ENCODE assay signal across 11 mouse cellular contexts in the genomic region with DNA sequence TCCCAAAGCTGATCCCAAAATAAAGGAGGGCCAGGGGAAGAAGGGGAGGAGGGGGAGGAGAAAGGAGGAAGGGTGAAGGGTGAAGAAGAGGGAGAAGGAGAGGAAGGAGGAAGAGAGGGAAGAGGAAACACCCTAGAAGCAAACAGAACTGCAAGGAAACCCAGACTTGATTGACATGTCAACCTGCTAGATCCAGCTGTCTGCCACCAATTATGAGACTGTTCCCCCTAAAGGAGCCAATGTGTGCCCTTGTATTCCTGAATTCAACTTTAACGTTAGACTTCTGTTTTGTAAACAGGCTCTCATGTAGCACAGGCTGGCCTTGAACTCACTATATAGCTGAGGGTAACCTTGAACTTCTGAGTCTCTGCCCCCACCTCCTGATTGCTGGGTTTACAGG.
"Had no signal": no experiment of that assay in that cellular context is flagged by ENCODE, and none has a peak within 500 bp of the region (broad histone marks: within the 10 kb centered on the region; RNA-seq: fewer than 3 reads in every experiment).

No protein-coding gene starts in this region.

- H3K27ac ChIP-seq: limb, embryonic 15.5 days; liver, embryonic 12.5 days; midbrain, embryonic 15.5 days had no signal

- DNase-seq: kidney, adult 18-20 months; right cerebral cortex, postnatal 4 days; spleen, adult 18-20 months; thymus, adult 18-20 months; thymus, postnatal 25 days had no signal

- H3K36me3 ChIP-seq: limb, embryonic 15.5 days; liver, embryonic 12.5 days; midbrain, embryonic 15.5 days had no signal

- H3K9me3 ChIP-seq: limb, embryonic 15.5 days; liver, embryonic 12.5 days; megakaryocyte, embryonic 14.5 days; midbrain, embryonic 15.5 days had no signal

- H3K4me3 ChIP-seq: limb, embryonic 15.5 days; liver, embryonic 12.5 days; midbrain, embryonic 15.5 days had no signal

- H3K9ac ChIP-seq: limb, embryonic 15.5 days; liver, embryonic 12.5 days; lung, embryonic 14.5 days; midbrain, embryonic 15.5 days had no signal

- H3K4me2 ChIP-seq: limb, embryonic 15.5 days; lung, embryonic 14.5 days; midbrain, embryonic 11.5 days had no signal
